18 mouse cellular contexts compared by ENCODE assay signal in genomic region chr1:51780357-51780756, GRCm38 (mm10).
DNase-seq lines count a peak whose midpoint lies in the region; ATAC-seq and TF ChIP-seq lines count a peak whose summit lies in the region.
"Had no signal": no experiment of that assay in that cellular context is flagged by ENCODE, and none has a peak within 500 bp of the region (broad histone marks: within the 10 kb centered on the region; RNA-seq: fewer than 3 reads in every experiment).

No protein-coding gene starts in this region.

- TF ChIP-seq CTCF in midbrain, postnatal 0 days (IDR thresholded peaks at IDR 0.05) = no peak

- H3K4me3 ChIP-seq in heart, embryonic 11.5 days (ENCODE audit: low read depth, low read length) = no peak overlapping the region
- H3K4me3 ChIP-seq in kidney, embryonic 16.5 days (ENCODE audit: low read length) = no peak overlapping the region
- no peak overlapping the region for H3K4me3 ChIP-seq in stomach, embryonic 15.5 days (replicated peaks)
- H3K4me3 ChIP-seq in midbrain, postnatal 0 days (ENCODE audit: low read depth, low read length) = no peak overlapping the region
- H3K4me3 ChIP-seq: embryonic facial prominence, embryonic 15.5 days; limb, embryonic 12.5 days; myocyte had no signal

- peaks cover 12% of the 10 kb centered on the region; the same call in 1 of the 2 replicates for H3K36me3 ChIP-seq in heart, embryonic 11.5 days (ENCODE audit: control insufficient read depth, insufficient read depth, low read length)
- peaks cover 41% of the 10 kb centered on the region for H3K36me3 ChIP-seq in kidney, embryonic 16.5 days (ENCODE audit: insufficient read depth, low read length)
- peaks cover 14% of the 10 kb centered on the region for H3K36me3 ChIP-seq in stomach, embryonic 15.5 days
- H3K36me3 ChIP-seq in midbrain, postnatal 0 days (ENCODE audit: insufficient read depth, low read length) = no peaks in the 10 kb centered on the region

- H3K27me3 ChIP-seq in heart, embryonic 11.5 days (ENCODE audit: control insufficient read depth, insufficient read depth, low read length) = no peaks in the 10 kb centered on the region
- no peaks in the 10 kb centered on the region for H3K27me3 ChIP-seq in kidney, embryonic 16.5 days (ENCODE audit: insufficient read depth, low read length)
- no peaks in the 10 kb centered on the region for H3K27me3 ChIP-seq in stomach, embryonic 15.5 days (replicated peaks)
- H3K27me3 ChIP-seq in midbrain, postnatal 0 days (ENCODE audit: insufficient read depth, low read length) = no peaks in the 10 kb centered on the region
- H3K27me3 ChIP-seq: embryonic facial prominence, embryonic 15.5 days; limb, embryonic 12.5 days had no signal

- H3K9me3 ChIP-seq in heart, embryonic 11.5 days (replicated peaks; ENCODE audit: control insufficient read depth, low read length) = no peaks in the 10 kb centered on the region
- H3K9me3 ChIP-seq in kidney, embryonic 16.5 days (ENCODE audit: low read length) = no peaks in the 10 kb centered on the region
- no peaks in the 10 kb centered on the region for H3K9me3 ChIP-seq in stomach, embryonic 15.5 days
- H3K9me3 ChIP-seq in midbrain, postnatal 0 days (ENCODE audit: low read length) = no peaks in the 10 kb centered on the region
- H3K9me3 ChIP-seq: embryonic facial prominence, embryonic 15.5 days; limb, embryonic 12.5 days had no signal

- H3K27ac ChIP-seq in heart, embryonic 11.5 days (ENCODE audit: low read depth, low read length) = no peak overlapping the region
- no peak overlapping the region for H3K27ac ChIP-seq in kidney, embryonic 16.5 days (ENCODE audit: low read length)
- H3K27ac ChIP-seq in stomach, embryonic 15.5 days = no peak overlapping the region
- no peak overlapping the region for H3K27ac ChIP-seq in midbrain, postnatal 0 days (ENCODE audit: low read depth, low read length)
- H3K27ac ChIP-seq: limb, embryonic 12.5 days had no signal

- no peaks in the 10 kb centered on the region for H3K4me1 ChIP-seq in heart, embryonic 11.5 days (ENCODE audit: control insufficient read depth, insufficient read depth, low read length)
- H3K4me1 ChIP-seq in kidney, embryonic 16.5 days (ENCODE audit: insufficient read depth, low read length) = 0 out of 2 replicates have a peak, but pooled peaks cover 2% of the 10 kb centered on the region
- no peaks in the 10 kb centered on the region for H3K4me1 ChIP-seq in stomach, embryonic 15.5 days
- no peaks in the 10 kb centered on the region for H3K4me1 ChIP-seq in midbrain, postnatal 0 days (ENCODE audit: insufficient read depth, low read length)
- H3K4me1 ChIP-seq: embryonic facial prominence, embryonic 15.5 days had no signal

- peak; percentile 98 for DNase-seq in heart, adult 11 months
- peak; percentile 24 to 49 for DNase-seq in kidney, postnatal 36 days
- DNase-seq in heart, adult 8-10 months (ENCODE audit: low spot score) = peak; percentile 80
- DNase-seq in cerebellum, postnatal 14 days = no peak
- no peak for DNase-seq in midbrain, postnatal 0 days (ENCODE audit: low spot score)
- DNase-seq: cerebellum, adult 8-10 months; layer of hippocampus, postnatal 36 days; lung, postnatal 10 days; right cerebral cortex, postnatal 14 days; thymus, postnatal 4 days had no signal

- H3K9ac ChIP-seq in heart, embryonic 11.5 days (ENCODE audit: low read depth, low read length) = no peak overlapping the region
- no peak overlapping the region for H3K9ac ChIP-seq in kidney, embryonic 16.5 days (replicated peaks; ENCODE audit: low read length)
- no peak overlapping the region for H3K9ac ChIP-seq in stomach, embryonic 15.5 days
- H3K9ac ChIP-seq in midbrain, postnatal 0 days (replicated peaks; ENCODE audit: low read length, poor library complexity, severe bottlenecking) = no peak overlapping the region
- H3K9ac ChIP-seq: embryonic facial prominence, embryonic 15.5 days; limb, embryonic 12.5 days had no signal

- ATAC-seq in heart, embryonic 11.5 days (replicated peaks; ENCODE audit: insufficient number of reproducible peaks, low FRiP score, low TSS enrichment) = no peak
- ATAC-seq in kidney, embryonic 16.5 days (ENCODE audit: low FRiP score, low TSS enrichment) = no peak
- ATAC-seq in stomach, embryonic 15.5 days (ENCODE audit: insufficient read depth, low FRiP score, low read depth) = peak; percentile 66; the same call in 1 of the 2 replicates
- ATAC-seq in midbrain, postnatal 0 days (ENCODE audit: low FRiP score) = no peak
- ATAC-seq: forebrain, embryonic 16.5 days; inflammation-experienced regulatory T-cells, adult 6 months had no signal

- H3K4me2 ChIP-seq in heart, embryonic 11.5 days = no peak overlapping the region
- no peak overlapping the region for H3K4me2 ChIP-seq in kidney, embryonic 16.5 days (replicated peaks; ENCODE audit: low read depth, low read length)
- H3K4me2 ChIP-seq in stomach, embryonic 15.5 days = no peak overlapping the region
- no peak overlapping the region for H3K4me2 ChIP-seq in midbrain, postnatal 0 days (ENCODE audit: low read depth, low read length, poor library complexity, severe bottlenecking)
- H3K4me2 ChIP-seq: embryonic facial prominence, embryonic 15.5 days; limb, embryonic 12.5 days had no signal

Comparison
In these comparisons a context has a peak if more than half of its experiments do, and no peak if none do; other contexts are left out.
1. DNase-seq: peak in heart, adult 11 months (single experiment), kidney, postnatal 36 days (2 of 2) and heart, adult 8-10 months (single experiment); none in cerebellum, postnatal 14 days (0 of 2) and midbrain, postnatal 0 days (single experiment).